Mouse (Mus musculus) bone marrow macrophage, adult 2 months (primary cell): ENCODE measurements around the gene Zfp800.

Experiments used
- CTCF ChIP-seq: IDR thresholded peaks from 2 replicates; pipeline ENCODE4 v1.5.1; 2012; ENCODE audit warnings: low read depth, mild to moderate bottlenecking, low read length, moderate library complexity
- POLR2A ChIP-seq: IDR thresholded peaks from 2 replicates; pipeline ENCODE4 v1.6.1; 2012; ENCODE audit warnings: mild to moderate bottlenecking, low read depth, low read length, borderline replicate concordance

DNA sequence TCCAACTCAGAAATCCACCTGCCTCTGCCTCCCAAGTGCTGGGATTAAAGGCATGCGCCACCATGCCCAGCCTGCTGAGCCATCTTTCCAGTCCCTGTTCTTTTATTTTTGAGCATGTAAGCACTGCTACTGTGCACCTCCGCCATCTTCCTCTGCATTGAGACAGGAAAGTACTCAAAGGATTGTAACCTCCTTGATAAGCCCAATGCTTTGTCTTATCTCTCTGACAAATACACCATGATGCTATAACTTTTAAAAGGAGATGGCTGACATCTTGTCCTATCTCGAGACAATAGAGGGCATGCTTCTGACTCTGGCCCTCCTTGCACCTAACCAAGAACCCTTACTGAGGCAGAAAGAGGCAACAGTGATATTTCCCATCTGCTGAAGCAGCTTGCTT is 88.9 kb downstream of the Zfp800 start:
- TF ChIP-seq CTCF (no peak), POLR2A (no peak)
